Mouse (Mus musculus) spleen, adult 2 months (tissue): ENCODE measurements around the gene Sned1.

Experiments
- CTCF ChIP-seq: fragments of 200-500 bp; IDR thresholded peaks from 2 replicates; pipeline ENCODE4 v1.5.1; 2011; ENCODE audit warnings: mild to moderate bottlenecking, inconsistent platforms; ENCODE audit not compliant: insufficient read depth, insufficient read length, insufficient replicate concordance; ENCODE audit errors: extremely low read depth
- POLR2A ChIP-seq: fragments of 200-500 bp; IDR thresholded peaks from 2 replicates; pipeline ENCODE4 v1.6.1; 2011; ENCODE audit warnings: low read depth, low read length, inconsistent platforms

GRCm38 (mm10) chr1:93291591-93291990 is 56.0 kb downstream of the Sned1 start:
- TF ChIP-seq CTCF (no peak), POLR2A (no peak)
